Mouse (Mus musculus) layer of hippocampus, postnatal 25 days (tissue): ENCODE results near the gene Spats2l. TPM values are rescaled to one million over a fixed set of nuclear protein-coding genes. Genes with fewer than 3 reads are reported as not detected.
A peak's percentile ranks its signal among the peaks of the same experiment; 100 is the strongest.

Source experiments
- DNase-seq, 2 experiments: peaks; one replicate each; pipeline ENCODE4 v3.0.0; 2022; ENCODE audit warnings: mixed read lengths in 2 of 2, low spot score in 1 of 2; ENCODE audit errors: extremely low spot score in 1 of 2
- total RNA-seq, 2 experiments: library from RNA; stranded (reverse); gene quantifications; 2 replicates each; pipeline ENCODE4 v1.2.3; 2021

Gene Spats2l
- total RNA-seq, result 10 to 100 TPM; 23.2 to 28.6 TPM

DNA sequence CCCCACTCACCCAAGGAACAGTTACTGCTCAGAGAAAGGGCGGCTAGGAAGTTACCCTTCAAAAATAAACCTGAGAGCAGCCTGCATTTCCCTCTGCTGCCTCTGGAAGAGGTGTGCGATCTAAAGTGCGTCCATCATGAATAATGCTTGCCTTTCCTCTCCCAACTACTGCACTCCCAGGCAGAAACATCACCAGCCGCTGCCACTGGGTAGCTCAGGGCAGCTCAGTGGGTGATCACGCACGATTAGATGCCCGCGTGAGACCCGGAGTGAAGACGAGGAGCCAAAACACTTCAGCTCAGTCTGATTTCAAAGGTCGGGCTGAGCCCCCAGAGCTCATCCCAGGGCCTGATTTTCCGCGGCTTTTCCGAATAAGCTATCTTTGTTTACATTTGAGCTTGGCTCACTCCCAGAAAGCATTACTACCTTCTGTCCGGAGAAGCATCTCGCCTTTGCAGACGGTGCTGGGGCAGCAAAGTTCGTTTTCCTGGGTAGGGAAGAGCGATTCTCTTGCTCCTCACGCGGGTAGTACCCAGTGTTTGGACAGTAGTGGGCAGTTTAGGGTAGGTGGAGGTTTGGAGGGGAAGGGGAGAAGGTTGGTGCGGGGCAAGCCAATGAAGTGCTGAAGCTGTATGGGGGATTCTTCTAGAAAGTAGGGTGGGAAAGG lies at the start of gene Spats2l:
Spats2l (plus strand) TSS at position 162 of the 667 bp plus-strand sequence.
- peak; percentile 18 to 29 for DNase-seq

DNA sequence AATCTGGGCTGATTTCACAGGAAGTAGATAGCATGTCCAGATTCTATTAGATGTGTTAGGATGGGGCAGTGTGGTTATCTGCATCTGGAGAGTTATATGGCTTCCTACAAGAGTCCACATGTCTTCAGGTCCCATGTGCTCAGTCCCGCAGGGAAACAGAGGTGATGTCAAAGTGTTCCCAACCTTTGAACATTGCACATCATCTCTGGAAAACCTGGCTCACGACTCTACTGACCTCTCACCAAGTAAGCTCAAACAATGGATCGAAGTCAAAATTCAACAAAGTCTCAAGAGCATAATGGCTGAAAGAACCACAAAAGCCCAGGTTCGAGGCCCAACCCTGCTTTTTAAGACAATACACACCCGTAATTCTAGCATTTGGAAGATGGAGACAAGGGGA lies 48.7 kb upstream of the Spats2l start:
- no peak for DNase-seq

DNA sequence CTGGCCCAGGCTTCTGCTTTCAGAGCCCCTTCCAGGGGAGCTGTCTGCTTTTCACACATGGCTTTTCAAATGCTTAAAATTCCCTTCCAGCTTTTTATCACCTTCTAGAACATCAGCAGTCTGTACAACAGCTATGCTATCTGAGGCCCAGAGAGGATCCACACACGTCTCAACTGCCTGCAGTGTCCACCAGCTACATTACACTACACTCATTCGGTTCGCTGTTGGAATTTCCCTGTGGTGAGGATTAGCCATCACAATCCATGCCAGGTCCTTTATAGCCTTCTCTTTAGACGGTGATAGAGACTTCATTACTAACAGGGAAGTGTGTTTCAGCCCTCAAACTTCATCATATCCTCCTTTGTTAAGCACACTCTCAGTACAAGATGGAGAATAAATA lies 38.1 kb upstream of the Spats2l start:
- DNase-seq, result no peak

DNA sequence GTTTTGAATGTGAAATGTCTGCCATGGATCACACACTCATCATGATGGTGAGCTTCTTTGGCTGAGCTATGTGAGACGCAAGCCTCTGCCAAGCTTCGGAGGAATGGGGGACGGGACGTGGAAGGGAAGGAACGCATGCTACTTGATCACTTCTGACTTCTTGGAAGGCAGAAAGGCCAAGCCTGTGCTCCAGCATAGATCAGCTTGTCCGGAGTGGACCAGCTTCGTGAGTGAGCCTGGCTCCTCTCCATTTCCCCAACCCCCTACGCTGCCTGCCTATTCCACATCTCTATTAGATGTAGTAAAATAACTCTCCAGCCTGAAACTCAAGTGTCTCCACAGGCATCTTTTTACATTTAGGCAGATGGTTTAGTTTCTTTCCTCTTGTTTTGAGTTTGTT lies 32.2 kb upstream of the Spats2l start:
- no peak for DNase-seq

DNA sequence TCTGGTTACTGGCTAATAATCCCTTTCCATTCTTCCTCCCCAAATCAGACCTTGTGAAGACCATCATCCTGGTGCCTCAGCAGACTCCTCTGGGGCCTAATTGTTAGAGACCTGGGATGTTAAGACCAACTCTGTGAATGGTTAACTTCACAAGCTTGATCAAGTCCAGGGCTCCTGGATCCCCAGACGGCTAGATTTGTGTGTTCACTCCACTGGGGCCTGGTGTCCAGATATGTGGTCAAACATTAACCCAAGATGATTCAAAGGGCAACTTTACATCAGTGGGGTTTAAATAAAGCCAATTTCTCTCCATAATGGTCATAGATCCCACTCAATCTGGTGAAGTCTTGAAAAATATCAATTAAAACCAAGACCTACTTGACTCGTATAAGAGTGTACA lies 31.7 kb upstream of the Spats2l start:
- DNase-seq, result no peak

DNA sequence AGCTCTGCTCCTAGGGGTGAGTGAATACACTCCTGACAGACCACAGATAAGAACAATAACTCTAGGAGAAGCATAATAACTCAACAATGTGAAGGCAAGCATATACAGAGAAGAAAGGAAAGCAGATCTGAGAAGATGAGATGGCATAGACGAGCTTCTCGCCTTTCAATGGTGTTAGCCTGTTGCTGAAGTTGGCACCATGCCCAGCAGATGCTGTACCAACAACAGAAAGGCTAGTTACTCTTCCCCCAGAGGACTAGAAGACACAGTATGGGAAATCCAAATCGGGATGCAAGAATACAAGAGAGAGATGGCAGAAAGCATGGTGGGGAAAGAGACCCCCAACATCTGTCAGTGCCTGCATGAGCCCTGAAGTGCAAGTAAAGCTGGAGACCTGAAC lies 22.2 kb upstream of the Spats2l start:
- DNase-seq, result no peak

DNA sequence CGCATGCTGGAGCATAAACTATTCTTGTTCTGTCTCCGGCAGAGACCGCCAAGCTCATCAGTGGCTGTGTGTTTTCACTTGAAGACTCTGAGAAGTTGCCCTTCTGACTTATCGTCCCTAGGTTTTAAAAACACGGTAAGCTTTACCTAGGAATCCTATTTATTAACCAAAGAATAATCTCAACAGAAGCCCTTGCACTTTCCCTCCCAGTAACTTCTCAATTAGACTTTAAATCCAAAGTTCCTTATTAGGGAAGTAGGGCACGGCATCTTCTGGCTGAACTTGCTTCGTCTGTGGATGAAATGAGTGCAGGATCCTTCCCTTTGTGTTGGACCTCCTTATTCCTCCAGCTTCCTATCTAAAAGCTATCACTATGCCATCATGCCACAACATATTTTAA lies 7.6 kb upstream of the Spats2l start:
- no peak for DNase-seq

DNA sequence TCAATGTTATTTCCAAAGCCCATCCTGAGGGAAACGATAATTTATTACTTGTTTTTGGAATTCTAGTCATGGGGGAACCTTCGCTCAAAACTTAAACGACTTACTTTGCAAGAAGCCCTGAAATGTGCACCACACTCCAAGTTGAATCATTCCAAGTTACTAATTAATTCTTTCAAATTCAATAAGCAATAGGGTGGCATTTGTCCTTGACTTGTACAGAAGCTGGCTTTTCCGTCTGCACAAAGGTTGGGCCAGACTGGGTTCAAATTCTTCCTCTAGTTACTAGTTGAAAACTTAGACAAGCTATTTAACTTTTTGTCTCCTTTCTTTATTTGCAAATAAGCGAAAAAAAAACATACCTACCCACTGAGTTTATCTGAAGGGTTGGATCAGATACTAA lies 636 bp upstream of the Spats2l start:
- DNase-seq, result no peak

DNA sequence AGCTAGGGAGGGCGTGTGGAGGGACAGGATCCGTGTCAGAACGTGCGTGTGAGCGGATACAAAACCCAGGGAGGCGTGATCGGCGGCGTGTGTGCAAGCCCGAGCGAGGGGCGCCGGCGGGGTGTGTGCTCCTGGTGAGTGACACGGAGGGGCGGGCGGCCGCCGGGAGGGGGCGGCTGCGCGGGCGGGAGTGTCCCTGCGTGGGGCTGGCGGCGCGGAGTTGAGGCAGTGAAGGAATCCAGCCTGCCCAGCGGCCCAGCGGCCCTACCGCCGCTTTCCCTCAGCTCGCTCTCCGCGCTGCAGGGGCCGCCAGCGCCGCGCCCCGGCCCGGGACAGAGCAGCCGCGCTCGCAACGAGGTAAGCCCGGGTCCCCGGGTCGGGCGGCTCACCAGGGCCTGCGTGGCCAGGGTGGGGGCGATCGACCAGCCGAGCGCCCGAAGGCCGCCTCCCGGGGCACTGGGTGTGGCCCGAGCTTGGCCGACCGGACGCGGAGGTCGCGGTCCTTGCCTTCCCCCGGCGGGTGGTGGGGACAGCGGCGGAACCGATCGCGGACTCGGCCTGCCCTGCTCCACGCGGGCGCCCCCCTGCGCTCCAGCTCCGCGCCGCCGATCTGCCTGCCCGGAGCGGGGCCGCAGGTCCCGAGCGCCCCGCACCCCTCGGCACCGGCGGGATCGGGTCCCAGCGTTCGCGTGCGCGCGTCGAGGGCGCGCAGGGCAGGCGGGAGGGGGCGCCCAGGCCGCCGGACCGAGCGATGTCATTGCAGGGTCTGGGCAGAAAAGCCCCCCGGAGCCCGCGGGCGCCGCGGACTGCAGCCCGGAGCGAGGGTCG lies 920 bp downstream of the Spats2l start:
- DNase-seq, result peak; percentile 41 to 50

DNA sequence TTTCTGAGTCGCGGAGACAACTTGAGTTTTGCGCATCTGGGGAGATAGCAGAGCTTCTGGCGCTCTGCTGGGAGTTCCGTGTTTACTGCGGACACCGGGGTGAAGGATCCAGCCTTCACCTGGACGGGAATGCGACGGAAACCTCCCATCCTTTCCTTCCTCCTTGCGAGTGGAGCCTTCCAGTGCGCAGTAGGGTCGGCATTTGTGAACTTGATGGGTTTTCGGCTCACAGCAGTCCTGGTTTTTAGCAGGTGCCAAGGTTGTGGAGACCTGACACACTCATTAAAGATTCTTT lies 1.5 kb downstream of the Spats2l start:
- no peak for DNase-seq

DNA sequence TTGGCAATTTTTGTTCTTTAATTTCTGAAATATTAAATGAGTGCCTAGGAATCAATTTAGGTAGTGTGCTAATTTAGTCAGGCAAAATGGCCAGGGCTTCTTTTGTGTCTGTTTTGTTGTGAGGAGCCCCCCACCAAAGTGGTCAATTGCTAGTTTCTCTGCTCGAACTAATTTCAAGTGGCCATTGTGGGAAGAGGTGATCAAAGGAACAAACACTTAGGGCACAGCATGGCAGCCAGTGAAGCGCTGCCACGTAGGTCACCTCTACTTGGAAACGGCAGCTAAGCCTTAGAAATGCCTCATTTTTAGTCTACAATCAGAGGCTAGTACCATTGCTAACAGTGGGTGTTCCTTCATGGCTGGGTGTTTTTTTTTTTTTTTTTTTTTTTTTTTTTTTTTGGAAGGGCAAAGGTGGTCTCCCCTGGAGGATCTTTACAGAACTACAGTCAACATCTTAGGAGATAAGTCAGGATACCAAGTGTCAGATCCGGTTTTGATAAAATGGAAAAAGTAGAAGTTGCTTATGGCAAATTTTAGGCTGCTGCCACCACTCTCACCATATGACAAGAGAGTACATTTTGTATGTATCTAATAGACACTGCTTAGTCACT lies 2.8 kb downstream of the Spats2l start:
- DNase-seq, result no peak

DNA sequence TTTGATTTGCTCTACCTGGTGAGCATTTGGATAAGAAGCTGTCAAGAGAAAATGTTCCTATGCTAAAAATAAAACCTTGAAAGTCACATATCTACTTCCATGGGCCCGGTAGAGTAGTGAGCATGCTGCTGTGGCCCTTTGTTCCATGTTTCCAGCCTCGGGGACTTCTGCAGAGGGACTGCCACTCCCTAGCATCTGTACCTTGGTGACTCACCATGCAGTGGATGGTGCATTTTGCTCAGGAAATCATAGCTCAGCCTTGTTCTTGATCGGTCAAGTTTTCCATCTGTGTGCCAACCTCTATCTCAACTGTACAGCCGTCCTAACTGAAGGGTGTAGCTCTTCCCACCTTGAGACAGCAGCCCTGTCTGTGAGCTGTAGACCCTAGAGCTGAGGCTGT lies 10.3 kb downstream of the Spats2l start:
- DNase-seq, result no peak

DNA sequence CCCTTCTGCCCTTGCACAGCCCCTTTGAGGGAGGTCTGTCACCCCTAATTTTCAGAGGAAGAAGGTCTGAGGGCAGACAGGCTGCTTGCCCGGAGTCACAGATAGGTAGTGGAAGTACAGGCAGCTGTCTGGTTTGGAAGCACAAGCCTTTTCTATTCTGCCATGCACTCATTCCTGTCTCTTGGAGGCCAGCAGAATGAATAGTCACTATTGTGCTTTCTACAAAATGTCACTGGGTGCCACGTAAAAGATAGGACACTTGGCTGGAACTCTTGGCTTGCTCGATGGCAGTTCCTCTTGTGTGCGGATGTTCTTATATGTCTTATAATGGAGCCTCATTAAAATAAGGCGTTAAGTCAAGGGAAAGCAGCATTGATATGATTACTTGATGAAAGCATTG lies 15.9 kb downstream of the Spats2l start:
- no peak for DNase-seq

DNA sequence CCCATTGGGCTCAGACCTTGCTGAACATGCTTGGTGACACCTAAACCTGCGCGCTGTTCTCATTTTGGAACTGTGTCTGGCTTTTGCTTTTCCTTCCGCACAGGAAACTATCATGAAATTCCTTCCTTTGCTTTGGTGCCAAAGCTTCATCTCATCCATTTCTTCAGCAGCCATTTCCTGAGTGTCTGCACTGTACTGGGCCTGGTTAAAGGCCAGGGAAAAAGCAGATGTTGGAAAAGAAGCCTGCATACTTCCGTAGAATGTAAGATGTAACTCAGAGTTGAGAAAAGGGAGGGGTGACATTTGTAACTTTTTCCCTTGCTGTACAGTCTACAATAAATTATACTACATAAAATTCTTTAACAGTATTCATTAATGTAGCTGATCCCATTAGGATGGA lies 18.2 kb downstream of the Spats2l start:
- no peak for DNase-seq

DNA sequence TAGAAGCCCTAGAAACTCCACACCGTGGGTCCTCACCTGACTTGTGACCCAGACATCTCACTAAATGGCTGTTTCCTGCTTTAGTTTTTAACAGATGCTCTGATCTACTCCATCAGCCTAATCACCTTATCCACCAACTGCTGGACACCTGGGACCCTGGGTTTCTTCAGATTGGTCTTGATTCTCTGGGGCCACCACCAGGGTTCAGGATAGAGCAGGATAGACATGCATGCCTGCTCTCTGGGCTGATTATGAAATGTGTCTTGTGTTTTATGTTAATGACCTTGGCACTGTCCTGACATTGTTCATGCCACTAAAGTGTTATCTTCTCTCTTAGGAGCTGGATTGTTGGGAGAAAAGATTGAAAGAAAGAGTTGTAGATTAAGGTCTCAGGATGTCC lies 21.9 kb downstream of the Spats2l start:
- DNase-seq, result no peak

DNA sequence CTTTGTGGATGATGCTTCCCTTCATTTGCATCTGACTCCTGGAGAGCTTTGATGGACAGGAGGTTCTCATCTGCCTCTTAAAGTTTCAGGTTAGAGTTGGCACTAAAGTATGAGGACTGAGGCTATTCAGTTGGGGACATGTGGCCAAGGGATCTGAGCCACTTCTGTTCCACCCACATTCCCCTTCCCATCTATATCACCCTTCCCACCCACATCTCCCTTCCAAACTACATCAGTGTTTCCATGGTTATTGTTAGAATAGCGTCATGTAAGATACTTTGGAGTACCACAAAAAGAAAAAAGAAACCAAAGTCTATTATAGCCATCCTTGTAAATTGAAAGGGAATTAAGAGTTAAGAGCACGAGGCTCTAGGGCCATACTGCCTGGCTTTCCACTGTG lies 25.4 kb downstream of the Spats2l start:
- no peak for DNase-seq

DNA sequence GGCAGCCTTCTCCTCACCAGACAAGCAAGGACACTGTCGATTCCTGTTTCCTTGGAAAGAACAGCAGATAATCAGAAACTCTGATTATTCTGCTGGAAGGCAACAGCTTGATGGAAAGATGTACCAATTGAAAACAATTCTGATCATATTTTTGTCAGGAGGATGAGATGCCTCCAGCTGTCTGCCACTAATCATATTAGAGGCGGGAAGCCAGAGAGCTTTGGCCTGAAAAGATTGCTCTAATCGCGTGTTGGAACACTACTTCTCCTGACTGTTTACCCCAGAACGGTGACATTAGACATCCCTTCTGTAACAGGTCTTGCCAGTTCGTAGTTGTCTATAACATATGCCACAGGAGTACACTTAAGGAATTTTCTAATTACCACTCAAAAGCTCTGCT lies 26.9 kb downstream of the Spats2l start:
- no peak for DNase-seq

DNA sequence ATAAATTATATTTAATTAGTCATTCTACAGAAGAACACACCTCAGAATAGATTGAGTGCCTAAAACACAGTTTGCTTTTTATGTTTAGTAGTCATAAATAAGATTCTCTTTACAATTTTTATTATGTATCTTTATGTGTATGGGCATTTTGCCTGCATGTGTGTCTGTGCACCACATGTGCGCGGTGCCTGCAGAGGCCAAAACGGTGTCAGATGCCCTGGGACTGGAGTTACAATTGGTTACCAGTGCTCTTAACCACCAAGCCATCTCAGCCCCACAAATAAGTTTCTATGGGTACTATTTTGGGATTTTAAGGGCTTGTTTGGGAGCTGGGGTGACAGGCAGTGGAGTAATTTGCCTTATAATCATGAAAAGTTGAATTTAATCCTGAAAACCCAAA lies 32.2 kb downstream of the Spats2l start:
- DNase-seq, result no peak

DNA sequence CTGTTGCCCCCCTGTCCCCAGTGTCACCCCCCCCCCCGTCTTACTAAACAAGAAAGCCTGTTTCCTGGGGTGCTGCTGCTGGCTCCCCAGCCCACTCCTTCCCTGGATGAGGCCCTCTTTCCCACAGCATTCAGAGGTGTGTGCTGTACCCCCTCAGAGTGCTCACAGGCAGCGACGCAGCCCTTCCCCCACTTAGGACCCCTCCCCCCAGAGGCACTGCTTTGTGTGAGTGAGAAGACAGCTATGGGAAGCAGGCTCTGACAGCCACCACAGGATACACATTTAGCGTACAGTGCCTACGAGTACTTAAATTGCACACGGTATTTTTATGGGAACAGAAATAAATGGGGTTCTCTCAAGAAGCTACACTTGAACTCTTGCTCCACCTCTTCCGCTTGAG lies 33.9 kb downstream of the Spats2l start:
- no peak for DNase-seq

DNA sequence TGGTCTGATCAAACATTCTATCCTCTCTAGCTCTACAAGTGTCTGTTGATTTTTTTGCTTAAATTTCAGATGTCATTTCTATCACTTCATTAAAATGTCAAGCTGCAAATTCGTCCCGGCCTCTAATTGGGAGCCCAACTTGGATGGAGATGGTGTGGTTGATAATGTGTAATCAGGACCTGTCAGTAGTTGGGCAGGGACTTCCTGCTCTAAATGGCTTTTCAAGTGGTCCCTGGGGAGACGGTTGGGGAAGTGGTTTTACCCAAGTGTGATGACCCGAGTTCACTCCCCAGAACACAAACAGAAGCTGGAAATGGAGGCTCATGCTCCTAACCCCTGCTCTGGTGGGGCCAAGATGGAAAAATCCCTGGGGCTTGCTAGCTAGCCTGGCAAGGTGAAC lies 36.3 kb downstream of the Spats2l start:
- DNase-seq, result no peak

DNA sequence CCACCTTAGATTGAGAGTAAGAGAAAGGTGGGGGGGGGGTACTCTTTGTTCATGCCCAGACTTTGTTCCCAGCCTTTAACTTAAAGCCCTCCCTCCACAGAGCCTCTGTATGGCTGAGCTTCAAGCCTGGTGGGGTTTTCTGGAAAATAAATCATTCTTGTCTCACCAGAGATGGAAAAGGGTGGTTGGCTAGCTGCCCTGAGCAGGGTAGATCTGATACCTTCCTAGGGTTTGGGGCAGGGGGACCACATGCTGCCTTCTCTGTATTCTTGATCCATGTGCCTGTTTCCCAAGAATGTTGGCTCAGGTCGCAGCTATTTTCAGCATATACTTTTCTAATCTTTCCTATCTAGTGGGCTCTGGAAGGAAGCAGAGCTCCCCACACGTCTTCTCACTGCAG lies 43.1 kb downstream of the Spats2l start:
- DNase-seq, result no peak

DNA sequence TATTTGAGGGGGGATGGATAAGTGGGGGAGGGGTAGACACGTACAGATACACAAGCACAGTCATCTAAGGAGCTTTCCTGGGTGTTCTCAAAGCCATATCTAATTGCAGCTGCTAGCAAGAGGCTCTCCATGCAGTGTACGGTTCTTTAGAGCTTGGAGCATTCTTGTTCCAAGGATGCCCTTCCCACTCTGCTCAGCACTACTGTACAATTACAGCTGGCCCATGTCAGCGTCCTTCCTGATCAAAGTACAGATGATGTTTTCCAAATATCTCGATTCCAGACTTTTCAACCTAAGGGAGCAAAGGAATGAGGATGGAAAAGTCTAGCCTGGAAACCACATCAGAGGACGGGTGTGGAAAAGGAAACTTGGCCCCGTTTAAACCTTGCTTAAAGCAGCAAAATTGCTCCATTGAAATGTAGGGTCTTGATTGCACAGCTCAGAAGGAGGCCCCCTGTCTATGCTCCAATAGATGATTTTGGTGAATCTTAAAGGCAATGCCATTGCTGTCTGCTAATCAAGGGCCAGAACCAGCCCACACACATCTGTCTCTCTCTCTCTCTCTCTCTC lies 46.6 kb downstream of the Spats2l start:
- DNase-seq, result no peak
